Mouse (Mus musculus) MEL (cell line): ENCODE data around the gene Oprl1.

Experiments used
- CTCF ChIP-seq, 3 experiments: IDR thresholded peaks in 2 of 3; conservative IDR thresholded peaks in 1 of 3; 2 replicates each; pipeline ENCODE4 v1.5.1; 2011 to 2012; ENCODE audit warnings: low read length in 3 of 3, low read depth in 2 of 3, mild to moderate bottlenecking in 2 of 3, improper control_type of control experiment in 1 of 3, inconsistent platforms in 1 of 3, mixed read lengths in 1 of 3, moderate library complexity in 1 of 3; ENCODE audit not compliant: control insufficient read depth in 1 of 3, insufficient read depth in 1 of 3, poor library complexity in 1 of 3, severe bottlenecking in 1 of 3
- EP300 ChIP-seq, 2 experiments: IDR thresholded peaks; 2 replicates each; pipeline ENCODE4 v1.6.1; 2011; ENCODE audit warnings: improper control_type of control experiment in 2 of 2, low read length in 2 of 2, low read depth in 1 of 2, mild to moderate bottlenecking in 1 of 2

- no peak for TF ChIP-seq CTCF (IDR thresholded peaks at IDR 0.05 in 2 of 3, conservative IDR thresholded peaks at IDR 0.05 in 1 of 3; ENCODE audit: control insufficient read depth in 1 of 3, insufficient read depth in 1 of 3, low read depth in 2 of 3, low read length in 3 of 3, poor library complexity in 1 of 3, severe bottlenecking in 1 of 3)
- TF ChIP-seq EP300 (IDR thresholded peaks at IDR 0.05; ENCODE audit: low read depth in 1 of 2, low read length in 2 of 2): no peak
Measured at GRCm38 (mm10) chr2:181752626-181753025, 37.8 kb downstream of the Oprl1 start.
